Mouse (Mus musculus) adrenal gland, postnatal 10 days (tissue): Measurements from ENCODE around the gene Slc29a1. TPM values are rescaled to one million over a fixed set of nuclear protein-coding genes. Genes with fewer than 3 reads are reported as not detected.

Source experiments
- DNase-seq: peaks from one replicate; pipeline ENCODE4 v3.0.0; 2021; ENCODE audit warnings: mixed read lengths
- total RNA-seq, 2 experiments: library from RNA; stranded (reverse); gene quantifications; 2 replicates each; pipeline ENCODE4 v1.2.3; 2021

Gene Slc29a1
- total RNA-seq, 2 experiments from 2014 or later, result 130 to 145 TPM

- peak; percentile 81 for DNase-seq
Measured at GRCm38 (mm10) chr17:45572103-45573086, 27.0 kb downstream of the Slc29a1 start.

GRCm38 (mm10) chr17:45569999-45570398 lies 29.4 kb downstream of the Slc29a1 start:
- no peak for DNase-seq

- DNase-seq, result no peak
Measured at GRCm38 (mm10) chr17:45568990-45569389, 30.4 kb downstream of the Slc29a1 start.

GRCm38 (mm10) chr17:45567162-45567601 lies 32.2 kb downstream of the Slc29a1 start:
- DNase-seq, result peak; percentile 68

- DNase-seq, result no peak
Measured at GRCm38 (mm10) chr17:45566360-45567161, 32.8 kb downstream of the Slc29a1 start.

GRCm38 (mm10) chr17:45566031-45566359 lies 33.4 kb downstream of the Slc29a1 start:
- no peak for DNase-seq

- DNase-seq, result no peak
Measured at GRCm38 (mm10) chr17:45565103-45565502, 34.3 kb downstream of the Slc29a1 start.

- no peak for DNase-seq
Measured at GRCm38 (mm10) chr17:45564531-45565084, 34.8 kb downstream of the Slc29a1 start.

GRCm38 (mm10) chr17:45563655-45564530 lies 35.5 kb downstream of the Slc29a1 start, which contains the start of gene Slc35b2:
Gene Slc35b2 (plus strand): TSS chr17:45563874.
- DNase-seq, result peak; percentile 98

- DNase-seq, result no peak
Measured at GRCm38 (mm10) chr17:45563216-45563615, 36.2 kb downstream of the Slc29a1 start.

- no peak for DNase-seq
Measured at GRCm38 (mm10) chr17:45559732-45560525, 39.5 kb downstream of the Slc29a1 start.

GRCm38 (mm10) chr17:45557998-45558862 lies 41.2 kb downstream of the Slc29a1 start:
- no peak for DNase-seq

GRCm38 (mm10) chr17:45557246-45557824 lies 42.1 kb downstream of the Slc29a1 start:
- no peak for DNase-seq

- DNase-seq, result no peak
Measured at GRCm38 (mm10) chr17:45556514-45557245, 42.7 kb downstream of the Slc29a1 start.

GRCm38 (mm10) chr17:45556107-45556489 lies 43.3 kb downstream of the Slc29a1 start:
- DNase-seq, result no peak

- DNase-seq, result peak; percentile 98
Measured at GRCm38 (mm10) chr17:45555452-45556106, 43.8 kb downstream of the Slc29a1 start, which contains the start of gene Nfkbie. Gene Nfkbie (plus strand): TSS chr17:45555703.

- DNase-seq, result no peak
Measured at GRCm38 (mm10) chr17:45554420-45554819, 45.0 kb downstream of the Slc29a1 start.

GRCm38 (mm10) chr17:45553065-45553464 lies 46.3 kb downstream of the Slc29a1 start:
- no peak for DNase-seq
